Mouse (Mus musculus) adrenal gland, postnatal 14 days (tissue): ENCODE measurements at regions not wholly inside any gene's neighbourhood (a gene's known extent, or its start where the extent isn't known, plus 50 kb on each side); places are given as distances from the start of the nearest gene placed in this dataset.
A peak's percentile ranks its signal among the peaks of the same experiment; 100 is the strongest.

ENCODE experiments used
- DNase-seq: peaks from one replicate; pipeline ENCODE4 v3.0.0; 2021; ENCODE audit warnings: mixed read lengths

- no peak for DNase-seq
These were observed 53.4 kb upstream of the Nap1l1 start for GRCm38 (mm10) chr10:111419375-111420194.

DNA sequence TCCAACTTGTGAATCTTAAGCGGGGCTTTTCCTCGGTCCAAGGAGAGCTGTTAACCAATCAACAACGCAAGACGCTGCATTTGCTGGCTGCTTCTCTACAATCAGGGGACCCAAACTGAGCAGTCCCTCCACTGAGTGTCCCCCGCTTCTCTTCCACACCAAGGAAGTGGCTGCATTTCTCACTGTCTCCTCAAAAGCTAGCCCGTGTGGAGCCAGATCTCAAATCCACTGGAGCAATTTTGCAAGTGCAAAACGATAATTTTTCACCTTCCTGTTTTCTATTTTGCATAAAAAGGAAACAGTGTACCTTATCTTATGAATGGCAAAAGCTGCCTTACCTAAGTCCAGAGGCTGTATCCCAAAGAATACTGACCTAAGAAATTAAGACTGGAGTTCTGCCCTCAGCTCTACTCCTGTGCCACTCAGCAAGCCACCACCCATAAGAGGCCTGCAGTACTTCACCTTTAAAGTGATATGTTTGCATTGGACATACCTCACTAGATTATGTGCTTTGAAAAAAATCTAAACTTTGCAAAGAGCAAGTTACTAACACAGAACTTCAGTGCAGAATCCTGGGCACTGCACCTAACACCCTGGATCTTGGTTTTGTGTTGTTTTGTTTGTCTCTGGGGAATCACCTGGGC is 52.7 kb upstream of the Nap1l1 start:
- no peak for DNase-seq

- DNase-seq: no peak
These were observed 51.0 kb upstream of the Nap1l1 start for GRCm38 (mm10) chr10:111422057-111422456.

DNA sequence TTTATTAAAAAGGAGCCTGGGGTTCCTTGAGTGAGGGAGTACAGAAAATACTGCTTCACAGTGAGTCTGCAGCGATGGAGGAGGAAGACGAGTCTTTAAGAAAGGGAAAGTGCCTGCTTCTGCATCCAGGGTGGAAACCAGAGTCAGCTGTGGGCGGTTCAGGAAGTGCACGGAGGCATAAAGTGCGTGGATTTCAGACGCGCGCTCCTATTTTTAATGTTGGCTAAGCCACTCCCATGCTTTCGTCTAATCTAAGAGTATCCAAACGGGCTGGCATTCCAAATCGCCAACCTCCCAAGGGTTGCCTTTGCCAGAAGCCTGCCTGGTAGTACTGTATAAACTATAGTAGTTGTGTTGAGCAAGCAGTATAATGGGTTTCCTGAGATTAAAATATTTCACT is 50.4 kb upstream of the Nap1l1 start:
- DNase-seq: peak; percentile 40
